Mouse (Mus musculus) left cerebral cortex, adult 18-20 months (tissue): ENCODE measurements around the gene Kif21a. TPM values are rescaled to one million over a fixed set of nuclear protein-coding genes. Genes with fewer than 3 reads are reported as not detected.

ENCODE experiments used
- DNase-seq, 2 experiments: peaks; one replicate each; pipeline ENCODE4 v3.0.0; 2021 to 2022; ENCODE audit warnings: low spot score in 2 of 2, mixed read lengths in 1 of 2
- total RNA-seq, 2 experiments: library from RNA; stranded (reverse); gene quantifications; 2 replicates each; pipeline ENCODE4 v1.2.3; 2021

Gene Kif21a
- total RNA-seq, 2 experiments from 2014 or later = 145 TPM

DNA sequence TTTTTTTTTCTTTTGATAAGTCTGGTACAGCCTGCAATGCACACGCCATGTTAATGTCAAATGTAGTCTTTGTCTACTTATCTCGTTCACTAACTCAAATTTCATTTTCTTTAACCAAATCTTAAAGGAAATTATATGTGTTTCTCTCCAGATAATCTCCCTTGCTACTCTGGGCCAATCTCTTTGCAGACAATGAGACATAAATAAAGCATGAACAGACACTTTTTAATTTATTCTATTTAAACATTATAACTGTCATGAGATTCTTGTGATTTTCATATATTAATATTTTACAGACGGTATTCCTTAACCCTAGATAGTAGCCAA, 30.9 kb downstream of the Kif21a start:
- no peak for DNase-seq

DNA sequence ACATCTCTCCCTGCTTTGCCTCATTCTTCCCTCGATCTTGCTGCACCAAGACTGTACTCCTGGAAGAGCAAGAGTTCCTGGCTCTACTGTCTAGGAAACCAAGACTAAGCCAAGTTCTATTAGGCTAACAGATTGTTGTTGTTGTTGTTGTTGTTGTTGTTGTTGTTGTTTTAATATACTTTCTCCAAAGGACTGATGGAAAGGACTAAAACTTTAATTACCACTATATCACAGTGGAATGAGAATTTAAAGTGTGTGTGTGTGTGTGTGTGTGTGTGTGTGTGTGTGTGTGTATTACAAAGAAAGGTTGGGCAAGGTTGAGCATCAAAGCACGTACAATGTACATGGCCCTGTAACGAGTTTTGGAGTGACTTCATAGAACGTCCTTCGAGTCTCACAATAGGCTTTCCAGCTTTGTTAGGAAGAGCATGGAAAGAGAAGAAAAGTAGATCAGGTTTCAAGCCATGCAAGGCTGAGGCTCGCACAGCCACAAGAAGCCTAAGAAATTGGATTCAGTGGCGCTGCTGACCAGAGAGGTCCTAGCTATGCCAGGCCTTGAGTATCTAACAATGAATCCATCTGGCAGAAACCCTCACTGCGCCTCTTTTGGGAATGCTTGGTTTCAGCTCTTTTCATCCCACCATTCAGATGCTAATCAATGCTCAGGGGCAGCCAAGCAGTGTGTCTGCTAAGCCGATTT, 31.4 kb downstream of the Kif21a start:
- no peak for DNase-seq

- no peak for DNase-seq
Measured at GRCm38 (mm10) chr15:91017261-91018160, 32.2 kb downstream of the Kif21a start.

DNA sequence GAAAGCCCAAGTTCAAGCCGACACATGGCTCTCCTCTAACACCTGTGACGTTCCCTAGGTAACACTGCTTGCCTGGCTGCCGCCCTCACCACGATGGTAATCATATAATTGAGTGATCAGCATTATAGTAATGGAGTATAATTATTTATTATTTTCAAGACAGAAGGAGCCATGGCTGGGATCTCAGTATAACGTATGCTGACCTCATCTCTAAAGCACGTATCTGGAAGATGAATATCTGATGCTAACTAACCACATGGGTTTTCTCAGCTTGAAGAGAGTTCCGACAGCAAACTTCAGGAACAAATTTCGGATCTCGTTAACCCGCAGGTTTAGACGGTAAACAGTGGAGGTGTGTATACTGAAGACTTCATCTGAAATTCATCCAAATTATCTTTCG, 33.4 kb downstream of the Kif21a start:
- DNase-seq = no peak

- DNase-seq = no peak
Measured at GRCm38 (mm10) chr15:91012793-91013580, 36.8 kb downstream of the Kif21a start.

DNA sequence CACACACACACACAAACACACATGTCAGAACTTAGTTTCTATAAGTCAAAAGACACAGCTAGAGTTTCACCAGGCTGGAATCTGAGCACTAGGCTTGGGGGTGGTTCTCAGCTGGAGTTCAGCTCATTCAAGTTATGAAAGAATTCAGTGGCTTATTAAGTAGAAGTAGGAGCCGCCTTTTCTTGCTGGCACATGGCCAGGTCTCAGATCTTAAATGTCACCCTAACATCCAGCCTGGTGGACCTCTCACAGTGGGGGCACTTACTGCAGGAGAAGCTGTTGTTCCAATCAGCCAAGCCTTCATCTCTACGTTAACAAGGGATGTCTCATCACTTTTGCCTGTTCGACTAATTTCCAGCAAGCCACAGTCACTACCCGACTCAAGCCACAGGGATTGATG, 39.5 kb downstream of the Kif21a start:
- DNase-seq = no peak

GRCm38 (mm10) chr15:91007123-91007830, 42.5 kb downstream of the Kif21a start:
- DNase-seq = no peak

- DNase-seq = no peak
Measured at GRCm38 (mm10) chr15:91004726-91005125, 45.0 kb downstream of the Kif21a start.

GRCm38 (mm10) chr15:91001037-91001616, 48.6 kb downstream of the Kif21a start:
- no peak for DNase-seq

- DNase-seq = no peak
Measured at GRCm38 (mm10) chr15:91000280-91001036, 49.3 kb downstream of the Kif21a start.

GRCm38 (mm10) chr15:90992871-90993270, 56.9 kb downstream of the Kif21a start:
- no peak for DNase-seq

GRCm38 (mm10) chr15:90992388-90992787, 57.4 kb downstream of the Kif21a start:
- no peak for DNase-seq

- DNase-seq = no peak
Measured at GRCm38 (mm10) chr15:90991843-90992242, 57.9 kb downstream of the Kif21a start.

DNA sequence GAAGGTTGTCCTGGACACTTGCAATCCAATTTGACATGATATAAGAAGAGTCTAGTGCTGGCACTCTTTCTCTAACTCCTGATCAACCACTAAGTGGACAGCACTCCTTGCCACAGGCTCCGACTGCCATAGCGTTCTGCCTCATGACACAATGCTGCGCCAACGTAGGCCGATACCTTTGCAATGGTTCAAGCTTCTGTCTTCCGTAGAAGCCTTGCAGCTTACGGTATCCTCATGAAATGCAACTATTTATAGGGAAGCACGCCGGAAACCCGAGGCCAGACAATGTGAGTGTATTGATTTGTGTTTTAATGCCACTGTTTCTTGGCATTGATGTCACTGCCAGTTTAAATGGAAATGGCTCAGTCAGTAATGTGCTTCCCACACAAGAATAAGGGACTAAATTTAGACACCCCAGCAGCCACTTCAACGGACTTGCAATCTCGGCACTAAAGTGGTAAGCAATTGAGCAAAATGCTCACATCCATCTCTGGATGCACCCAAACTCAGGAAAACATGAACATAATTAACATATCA, 62.0 kb downstream of the Kif21a start:
- DNase-seq = no peak

DNA sequence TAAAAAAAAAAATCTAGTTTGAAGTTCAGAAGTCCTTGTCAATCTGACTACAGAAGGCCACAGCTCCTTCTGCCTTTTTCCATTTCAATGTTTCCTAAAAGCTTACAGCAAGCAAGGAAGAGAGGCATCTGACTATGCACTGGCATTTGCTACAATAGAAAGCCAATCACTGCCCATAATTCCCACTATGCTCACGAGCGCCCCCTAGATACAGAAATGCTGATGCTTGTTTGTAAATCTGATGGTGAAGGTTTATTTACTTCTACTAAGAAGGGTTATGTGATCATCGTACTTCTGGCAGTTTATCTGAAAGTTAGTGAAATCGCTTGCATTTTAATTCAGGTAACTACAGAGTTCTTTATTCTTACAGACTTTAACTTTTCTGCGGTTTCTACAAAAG, 73.8 kb downstream of the Kif21a start:
- DNase-seq = no peak

- DNase-seq = no peak
Measured at GRCm38 (mm10) chr15:90971914-90972767, 77.6 kb downstream of the Kif21a start.

GRCm38 (mm10) chr15:90963320-90963719, 86.4 kb downstream of the Kif21a start:
- no peak for DNase-seq

GRCm38 (mm10) chr15:90962548-90962947, 87.2 kb downstream of the Kif21a start:
- no peak for DNase-seq
